Comparison of ENCODE assay signal across 11 mouse cellular contexts in genomic region chr11:84332384-84332783, GRCm38 (mm10).
"Had no signal": no experiment of that assay in that cellular context is flagged by ENCODE, and none has a peak within 500 bp of the region (broad histone marks: within the 10 kb centered on the region; RNA-seq: fewer than 3 reads in every experiment).

No protein-coding gene starts in this region.

- H3K4me1 ChIP-seq: limb, embryonic 15.5 days; liver, embryonic 13.5 days had no signal

- H3K9ac ChIP-seq: limb, embryonic 15.5 days; liver, embryonic 13.5 days had no signal

- H3K4me3 ChIP-seq: left cerebral cortex, adult 2 months; limb, embryonic 15.5 days; liver, embryonic 13.5 days had no signal

- H3K27ac ChIP-seq: left cerebral cortex, adult 2 months; limb, embryonic 15.5 days; liver, embryonic 13.5 days had no signal

- H3K4me2 ChIP-seq: limb, embryonic 15.5 days; liver, embryonic 13.5 days had no signal

- H3K9me3 ChIP-seq: limb, embryonic 15.5 days; liver, embryonic 13.5 days had no signal

- H3K27me3 ChIP-seq: limb, embryonic 15.5 days; liver, embryonic 13.5 days had no signal

- DNase-seq: kidney, adult 2 months; kidney, postnatal 25 days; liver, embryonic 13.5 days; lung, adult 18-20 months; right cerebral cortex, adult 18-20 months; right cerebral cortex, postnatal 25 days; thymus, adult 18-20 months; thymus, postnatal 14 days had no signal

- ATAC-seq: intestine, embryonic 16.5 days had no signal
